Mouse (Mus musculus): ENCODE results near the gene Rraga. TPM values are rescaled to one million over a fixed set of nuclear protein-coding genes. Genes with fewer than 3 reads are reported as not detected.

Rraga gene
- total and polyA plus RNA-seq, 3 experiments = 13.6 to 96.2 (median 38.3) TPM

GRCm38 (mm10) chr4:86591304-86591703, 15.8 kb downstream of the Rraga start:
- in situ Hi-C loops (cut with MboI; ENCODE audit: low pct_ligation_motif_present, low pct_unique_long_range_greater_than_20kb, low sequenced_read_pairs) = no loop called here
- peaks cover 3% of the 10 kb centered on the region; the same call in 1 of the 2 replicates for H3K79me2 ChIP-seq (replicated peaks; ENCODE audit: control insufficient read depth, extremely low read depth, insufficient read depth, poor library complexity, severe bottlenecking)
- no peak overlapping the region for H3K27ac ChIP-seq (ENCODE audit: insufficient read depth, low read depth)
- H3K4me2 ChIP-seq (ENCODE audit: insufficient read depth, low read depth, poor library complexity, severe bottlenecking) = no peak overlapping the region
- TF ChIP-seq TBP (conservative IDR thresholded peaks at IDR 0.05; ENCODE audit: low read depth, low read length) (no peak), CTCF (conservative IDR thresholded peaks at IDR 0.05 in 1 of 2, IDR thresholded peaks at IDR 0.05 in 1 of 2; ENCODE audit: low read depth in 2 of 2, low read length in 2 of 2) (no peak), MXI1 (IDR thresholded peaks at IDR 0.05; ENCODE audit: low read depth, low read length) (no peak), MAZ (IDR thresholded peaks at IDR 0.05; ENCODE audit: low read depth, low read length) (no peak), GABPA (IDR thresholded peaks at IDR 0.05; ENCODE audit: insufficient replicate concordance, low read depth, low read length) (no peak), ZC3H11A (IDR thresholded peaks at IDR 0.05; ENCODE audit: low read depth, low read length) (no peak), CHD1 (IDR thresholded peaks at IDR 0.05; ENCODE audit: low read depth, low read length) (no peak), SMC3 (IDR thresholded peaks at IDR 0.05; ENCODE audit: low read depth, low read length) (no peak), ZKSCAN1 (IDR thresholded peaks at IDR 0.05; ENCODE audit: borderline replicate concordance, low read depth, low read length) (no peak), MYC (IDR thresholded peaks at IDR 0.05; ENCODE audit: low read depth, low read length) (no peak), POLR2AphosphoS2 (IDR thresholded peaks at IDR 0.05; ENCODE audit: low read depth, low read length) (no peak), MAFK (IDR thresholded peaks at IDR 0.05; ENCODE audit: insufficient replicate concordance, low read length) (no peak), TCF12 (IDR thresholded peaks at IDR 0.05; ENCODE audit: low read depth, low read length) (no peak), UBTF (IDR thresholded peaks at IDR 0.05; ENCODE audit: low read depth, low read length) (no peak), MAX (IDR thresholded peaks at IDR 0.05; ENCODE audit: low read length) (no peak), ELF1 (IDR thresholded peaks at IDR 0.05; ENCODE audit: low read depth, low read length) (no peak), PAX5 (IDR thresholded peaks at IDR 0.05; ENCODE audit: low read length) (no peak), POLR2A (IDR thresholded peaks at IDR 0.05; ENCODE audit: low read depth, low read length) (no peak)
- H3K4me3 ChIP-seq (replicated peaks in 1 of 3; ENCODE audit: low read depth in 2 of 3, low read length in 2 of 3, poor library complexity in 1 of 3) = no peak overlapping the region
- no peaks in the 10 kb centered on the region for H3K4me1 ChIP-seq (ENCODE audit: control insufficient read depth in 1 of 2, insufficient read depth in 2 of 2)
- dilution Hi-C loops (cut with MboI; ENCODE audit: extremely low pct_ligation_motif_present, extremely low pct_unique_long_range_greater_than_20kb, low sequenced_read_pairs) = no loop called here
- H3K27me3 ChIP-seq (replicated peaks) = no peaks in the 10 kb centered on the region
- peaks cover 26 to 83% of the 10 kb centered on the region in 2 experiments for H3K36me3 ChIP-seq (replicated peaks in 1 of 2; ENCODE audit: control insufficient read depth in 1 of 2, insufficient read depth in 1 of 2, low read length in 1 of 2)
- no peak overlapping the region for H3K9ac ChIP-seq (ENCODE audit: insufficient read depth, low read depth)
- no peak for DNase-seq (ENCODE audit: extremely low read depth)
- H3K9me3 ChIP-seq (replicated peaks; ENCODE audit: low read length) = no peaks in the 10 kb centered on the region

- dilution Hi-C loops (cut with MboI; ENCODE audit: extremely low pct_ligation_motif_present, extremely low pct_unique_long_range_greater_than_20kb, low sequenced_read_pairs) (no loop called here), in situ Hi-C loops (cut with MboI; ENCODE audit: low pct_ligation_motif_present, low pct_unique_long_range_greater_than_20kb, low sequenced_read_pairs) (no loop called here)
- Histone ChIP-seq H3K4me2 (ENCODE audit: insufficient read depth, low read depth, poor library complexity, severe bottlenecking) (peak within 1 kb of the TSS; percentile 88), H3K36me3 (replicated peaks in 1 of 2; ENCODE audit: control insufficient read depth in 1 of 2, insufficient read depth in 1 of 2, low read length in 1 of 2) (peaks cover 0 to 18% of the 10 kb centered on the region in 2 experiments), H3K27ac (ENCODE audit: insufficient read depth, low read depth) (peak within 1 kb of the TSS; percentile 63), H3K4me3 (replicated peaks in 1 of 3; ENCODE audit: low read depth in 2 of 3, low read length in 2 of 3, poor library complexity in 1 of 3) (peak within 1 kb of the TSS; percentile 83 to 99 (median 98)), H3K9me3 (replicated peaks; ENCODE audit: low read length) (no peaks in the 10 kb centered on the region), H3K4me1 (ENCODE audit: control insufficient read depth in 1 of 2, insufficient read depth in 2 of 2) (peaks cover 3 to 25% of the 10 kb centered on the region in 2 experiments; a peak in 3 of 4 replicates), H3K9ac (ENCODE audit: insufficient read depth, low read depth) (peak within 1 kb of the TSS; percentile 93), H3K79me2 (replicated peaks; ENCODE audit: control insufficient read depth, extremely low read depth, insufficient read depth, poor library complexity, severe bottlenecking) (peaks cover 45% of the 10 kb centered on the region), H3K27me3 (replicated peaks) (no peaks in the 10 kb centered on the region)
- DNase-seq (ENCODE audit: extremely low read depth) = peak; percentile 98
- TF ChIP-seq CTCF (conservative IDR thresholded peaks at IDR 0.05 in 1 of 2, IDR thresholded peaks at IDR 0.05 in 1 of 2; ENCODE audit: low read depth in 2 of 2, low read length in 2 of 2) (no peak), MAZ (IDR thresholded peaks at IDR 0.05; ENCODE audit: low read depth, low read length) (peak; percentile 65; the same call in 1 of the 2 replicates), MAX (IDR thresholded peaks at IDR 0.05; ENCODE audit: low read length) (peak; percentile 45; the same call in 1 of the 2 replicates), POLR2AphosphoS2 (IDR thresholded peaks at IDR 0.05; ENCODE audit: low read depth, low read length) (0 out of 2 replicates have a peak, but pooled peaks have one; percentile 31), ZMIZ1 (IDR thresholded peaks at IDR 0.05; ENCODE audit: low read depth, low read length) (no peak), MYC (IDR thresholded peaks at IDR 0.05; ENCODE audit: low read depth, low read length) (peak; percentile 92), MXI1 (IDR thresholded peaks at IDR 0.05; ENCODE audit: low read depth, low read length) (peak; percentile 88), NELFE (IDR thresholded peaks at IDR 0.05; ENCODE audit: low read depth, low read length) (peak; percentile 87; the same call in 1 of the 2 replicates), USF1 (IDR thresholded peaks at IDR 0.05; ENCODE audit: low read depth, low read length) (no peak), MAFK (IDR thresholded peaks at IDR 0.05; ENCODE audit: insufficient replicate concordance, low read length) (no peak), MEF2A (IDR thresholded peaks at IDR 0.05; ENCODE audit: borderline replicate concordance, low read depth, low read length) (peak; percentile 61; the same call in 1 of the 2 replicates), ZC3H11A (IDR thresholded peaks at IDR 0.05; ENCODE audit: low read depth, low read length) (no peak), BHLHE40 (IDR thresholded peaks at IDR 0.05; ENCODE audit: low read depth, low read length) (peak; percentile 10; the same call in 1 of the 2 replicates), TBP (conservative IDR thresholded peaks at IDR 0.05; ENCODE audit: low read depth, low read length) (peak; percentile 92; the same call in 1 of the 2 replicates), SIN3A (IDR thresholded peaks at IDR 0.05; ENCODE audit: low read length) (peak; percentile 91), KAT2A (IDR thresholded peaks at IDR 0.05; ENCODE audit: insufficient replicate concordance, low read length) (peak; percentile 97), GABPA (IDR thresholded peaks at IDR 0.05; ENCODE audit: insufficient replicate concordance, low read depth, low read length) (peak; percentile 86; the same call in 1 of the 2 replicates), EP300 (IDR thresholded peaks at IDR 0.05; ENCODE audit: low read length) (no peak), IRF4 (IDR thresholded peaks at IDR 0.05; ENCODE audit: low read depth, low read length) (peak; percentile 71), PAX5 (IDR thresholded peaks at IDR 0.05; ENCODE audit: low read length) (no peak), JUND (conservative IDR thresholded peaks at IDR 0.05; ENCODE audit: low read depth, low read length) (no peak; the same call in 1 of the 2 replicates), CHD2 (IDR thresholded peaks at IDR 0.05; ENCODE audit: low read length) (peak; percentile 88)
Measured at GRCm38 (mm10) chr4:86611524-86612288, 36.2 kb downstream of the Rraga start, which contains the start of gene Haus6. Gene Haus6, minus strand, starts transcription at chr4:86612055.

Measured in CH12.LX (cell line).